Mouse (Mus musculus): Measurements from ENCODE around the gene Robo3. TPM values are rescaled to one million over a fixed set of nuclear protein-coding genes. Genes with fewer than 3 reads are reported as not detected.

Robo3 gene
- polyA plus RNA-seq (2012; rRNA removed) = 26.3 and 43.8 TPM in 2 replicates

GRCm38 (mm10) chr9:37432720-37433421 is at the start of gene Robo3:
TSS of gene Robo3 (minus strand) at chr9:37433246.
- DNase-seq (ENCODE audit: extremely low spot score in 1 of 2, low spot score in 1 of 2) = no peak

- DNase-seq (ENCODE audit: extremely low spot score in 1 of 2, low spot score in 1 of 2) = peak in 1 of 2 experiments; percentile 43
Observed at GRCm38 (mm10) chr9:37474923-37475322, 41.9 kb upstream of the Robo3 start.

- no peak for DNase-seq (ENCODE audit: extremely low spot score in 1 of 2, low spot score in 1 of 2)
Observed at GRCm38 (mm10) chr9:37473611-37474125, 40.6 kb upstream of the Robo3 start.

- peak in 1 of 2 experiments; percentile 75 for DNase-seq (ENCODE audit: extremely low spot score in 1 of 2, low spot score in 1 of 2)
Observed at GRCm38 (mm10) chr9:37462764-37463163, 29.7 kb upstream of the Robo3 start.

- no peak for DNase-seq (ENCODE audit: extremely low spot score in 1 of 2, low spot score in 1 of 2)
Observed at GRCm38 (mm10) chr9:37461571-37461970, 28.5 kb upstream of the Robo3 start.

- DNase-seq (ENCODE audit: extremely low spot score in 1 of 2, low spot score in 1 of 2) = no peak
Observed at GRCm38 (mm10) chr9:37460961-37461340, 27.9 kb upstream of the Robo3 start.

- peak in 1 of 2 experiments; percentile 62 for DNase-seq (ENCODE audit: extremely low spot score in 1 of 2, low spot score in 1 of 2)
Observed at GRCm38 (mm10) chr9:37460043-37460960, 27.3 kb upstream of the Robo3 start.

GRCm38 (mm10) chr9:37459665-37460042 is 26.6 kb upstream of the Robo3 start:
- DNase-seq (ENCODE audit: extremely low spot score in 1 of 2, low spot score in 1 of 2) = no peak

GRCm38 (mm10) chr9:37457151-37457550 is 24.1 kb upstream of the Robo3 start:
- DNase-seq (ENCODE audit: extremely low spot score in 1 of 2, low spot score in 1 of 2) = no peak

- DNase-seq (ENCODE audit: extremely low spot score in 1 of 2, low spot score in 1 of 2) = peak in 1 of 2 experiments; percentile 63
Observed at GRCm38 (mm10) chr9:37456481-37456910, 23.4 kb upstream of the Robo3 start.

- DNase-seq (ENCODE audit: extremely low spot score in 1 of 2, low spot score in 1 of 2) = no peak
Observed at GRCm38 (mm10) chr9:37455868-37456267, 22.8 kb upstream of the Robo3 start.

GRCm38 (mm10) chr9:37454991-37455390 is 21.9 kb upstream of the Robo3 start:
- no peak for DNase-seq (ENCODE audit: extremely low spot score in 1 of 2, low spot score in 1 of 2)

- DNase-seq (ENCODE audit: extremely low spot score in 1 of 2, low spot score in 1 of 2) = no peak
Observed at GRCm38 (mm10) chr9:37454011-37454492, 21.0 kb upstream of the Robo3 start.

GRCm38 (mm10) chr9:37453328-37453727 is 20.3 kb upstream of the Robo3 start:
- no peak for DNase-seq (ENCODE audit: extremely low spot score in 1 of 2, low spot score in 1 of 2)

- no peak for DNase-seq (ENCODE audit: extremely low spot score in 1 of 2, low spot score in 1 of 2)
Observed at GRCm38 (mm10) chr9:37452401-37452800, 19.4 kb upstream of the Robo3 start.

GRCm38 (mm10) chr9:37437772-37438735 is 5.0 kb upstream of the Robo3 start:
- DNase-seq (ENCODE audit: extremely low spot score in 1 of 2, low spot score in 1 of 2) = peak in 1 of 2 experiments; percentile 39

GRCm38 (mm10) chr9:37435616-37436015 is 2.6 kb upstream of the Robo3 start:
- no peak for DNase-seq (ENCODE audit: extremely low spot score in 1 of 2, low spot score in 1 of 2)

- no peak for DNase-seq (ENCODE audit: extremely low spot score in 1 of 2, low spot score in 1 of 2)
Observed at GRCm38 (mm10) chr9:37434932-37435331, 1.9 kb upstream of the Robo3 start.

- no peak for DNase-seq (ENCODE audit: extremely low spot score in 1 of 2, low spot score in 1 of 2)
Observed at GRCm38 (mm10) chr9:37433823-37434560, 946 bp upstream of the Robo3 start.
